Mouse (Mus musculus) midbrain, embryonic 16.5 days (tissue): ENCODE data around the gene Rnf207. TPM values are rescaled to one million over a fixed set of nuclear protein-coding genes. Genes with fewer than 3 reads are reported as not detected.

ENCODE experiments used
- ATAC-seq: fragments of 200-750 bp; cut with Nextera tagmentation; 2 replicates; pipeline ENCODE4 v1.8.0; 2017; ENCODE audit warnings: moderate TSS enrichment
- H3K27ac ChIP-seq: fragments of 300-500 bp; sonication (generic); 2 replicates; pipeline ENCODE4 v1.5.1; 2014; ENCODE audit warnings: mild to moderate bottlenecking, low read length, mixed read lengths
- H3K27me3 ChIP-seq: fragments of 300-500 bp; sonication (generic); 2 replicates; pipeline ENCODE4 v1.6.1; 2014; ENCODE audit warnings: low read depth, low read length, mixed read lengths; ENCODE audit not compliant: control insufficient read depth, insufficient read depth
- H3K36me3 ChIP-seq: fragments of 300-500 bp; sonication (generic); 2 replicates; pipeline ENCODE4 v1.6.1; 2014; ENCODE audit warnings: mild to moderate bottlenecking, low read length, moderate library complexity, mixed read lengths; ENCODE audit not compliant: control insufficient read depth, insufficient read depth
- H3K4me1 ChIP-seq: fragments of 300-500 bp; sonication (generic); 2 replicates; pipeline ENCODE4 v1.6.1; 2014; ENCODE audit warnings: mild to moderate bottlenecking, low read length, mixed read lengths; ENCODE audit not compliant: control insufficient read depth, insufficient read depth
- H3K4me2 ChIP-seq: fragments of 300-500 bp; sonication (generic); 2 replicates; pipeline ENCODE4 v1.6.1; 2014; ENCODE audit warnings: mild to moderate bottlenecking, low read length, mixed read lengths
- H3K4me3 ChIP-seq: fragments of 300-500 bp; sonication (generic); 2 replicates; pipeline ENCODE4 v1.5.1; 2014; ENCODE audit warnings: low read depth, mild to moderate bottlenecking, low read length, moderate library complexity, mixed read lengths
- H3K9ac ChIP-seq: fragments of 300-500 bp; sonication (generic); 2 replicates; pipeline ENCODE4 v1.6.1; 2014; ENCODE audit warnings: low read depth, low read length, mixed read lengths
- H3K9me3 ChIP-seq: fragments of 300-500 bp; sonication (generic); replicated peaks from 2 replicates; pipeline ENCODE4 v1.6.1; 2014; ENCODE audit warnings: mild to moderate bottlenecking, low read length, mixed read lengths; ENCODE audit not compliant: control insufficient read depth, poor library complexity, severe bottlenecking
- WGBS: fragments of 180-500 bp; shearing (Covaris S2); extraction: QIAGEN DNeasy Blood & Tissue Kit; methylation state at CpG from one replicate; pipeline ENCODE4 v1.1.7; 2014; 5-methylcytosine and 5-hydroxymethylcytosine counted together
- polyA plus RNA-seq: library from polyadenylated mRNA; unstranded; fragments of >200 nt; fragmentation: Nextera tagmentation; extraction: Ambion mirVana; gene quantifications from 2 replicates; pipeline ENCODE4 v1.2.1, GENCODE M21; 2015

Gene Rnf207
- polyA plus RNA-seq, result 6.4 and 9.5 TPM in 2 replicates

GRCm38 (mm10) chr4:152318517-152319234 lies at the start of gene Rnf207:
Gene Rnf207 (minus strand): TSS chr4:152318993.
- Histone ChIP-seq H3K9ac (peak within 1 kb of the TSS; percentile 52), H3K9me3 (no peaks in the 10 kb centered on the region), H3K4me3 (no peak within 1 kb of the TSS), H3K36me3 (no peaks in the 10 kb centered on the region), H3K27ac (no peak within 1 kb of the TSS), H3K4me2 (peak within 1 kb of the TSS; percentile 29; the same call in 1 of the 2 replicates), H3K4me1 (peaks cover 12% of the 10 kb centered on the region), H3K27me3 (peaks cover 53% of the 10 kb centered on the region)
- no peak for ATAC-seq
- WGBS, result 4% methylated on average over 26 of the region's 26 CpGs

GRCm38 (mm10) chr4:152365228-152365627 lies 46.4 kb upstream of the Rnf207 start:
- peak overlapping the region; percentile 28; the same call in 1 of the 2 replicates for H3K9ac ChIP-seq
- ATAC-seq, result 0 out of 2 replicates have a peak, but pooled peaks have one; percentile 19

GRCm38 (mm10) chr4:152362180-152362579 lies 43.4 kb upstream of the Rnf207 start:
- H3K27me3 ChIP-seq, result no peaks in the 10 kb centered on the region
- ATAC-seq, result no peak
- H3K27ac ChIP-seq, result no peak overlapping the region
- H3K9ac ChIP-seq, result no peak overlapping the region
- H3K9me3 ChIP-seq, result no peaks in the 10 kb centered on the region
- 76% methylated on average over 9 of the region's 9 CpGs for whole genome bisulfite sequencing
- H3K4me2 ChIP-seq, result no peak overlapping the region
- peaks cover 10% of the 10 kb centered on the region for H3K4me1 ChIP-seq
- H3K4me3 ChIP-seq, result no peak overlapping the region
- peaks cover 14% of the 10 kb centered on the region for H3K36me3 ChIP-seq

More at GRCm38 (mm10) chr4:152365228-152365627, 46.4 kb upstream of the Rnf207 start:
- Histone ChIP-seq H3K4me2 (no peak overlapping the region), H3K9me3 (no peaks in the 10 kb centered on the region), H3K4me3 (no peak overlapping the region), H3K4me1 (peaks cover 10% of the 10 kb centered on the region), H3K27me3 (no peaks in the 10 kb centered on the region), H3K27ac (peak overlapping the region; percentile 74), H3K36me3 (peaks cover 17% of the 10 kb centered on the region)
- 24% methylated on average over 7 of the region's 7 CpGs for WGBS

GRCm38 (mm10) chr4:152360855-152361254 lies 42.1 kb upstream of the Rnf207 start:
- no peak overlapping the region for H3K4me3 ChIP-seq
- peaks cover 12% of the 10 kb centered on the region for H3K36me3 ChIP-seq
- ATAC-seq, result no peak
- 4% methylated on average over 23 of the region's 24 CpGs for WGBS
- no peaks in the 10 kb centered on the region for H3K27me3 ChIP-seq
- H3K27ac ChIP-seq, result no peak overlapping the region
- peaks cover 10% of the 10 kb centered on the region for H3K4me1 ChIP-seq
- no peak overlapping the region for H3K4me2 ChIP-seq
- no peak overlapping the region for H3K9ac ChIP-seq
- no peaks in the 10 kb centered on the region for H3K9me3 ChIP-seq

- Histone ChIP-seq H3K27ac (no peak overlapping the region), H3K4me2 (no peak overlapping the region), H3K4me3 (no peak overlapping the region), H3K9ac (no peak overlapping the region), H3K4me1 (peaks cover 3% of the 10 kb centered on the region), H3K36me3 (peaks cover 11% of the 10 kb centered on the region), H3K9me3 (no peaks in the 10 kb centered on the region), H3K27me3 (no peaks in the 10 kb centered on the region)
- no peak for ATAC-seq
- 12% methylated on average over 11 of the region's 11 CpGs for WGBS
Observed at GRCm38 (mm10) chr4:152359700-152360099, 40.9 kb upstream of the Rnf207 start.

GRCm38 (mm10) chr4:152355672-152356071 lies 36.9 kb upstream of the Rnf207 start:
- Histone ChIP-seq H3K4me3 (no peak overlapping the region), H3K27me3 (no peaks in the 10 kb centered on the region), H3K27ac (no peak overlapping the region), H3K4me2 (no peak overlapping the region), H3K9ac (no peak overlapping the region), H3K36me3 (peaks cover 11% of the 10 kb centered on the region), H3K9me3 (no peaks in the 10 kb centered on the region), H3K4me1 (peaks cover 13% of the 10 kb centered on the region)
- ATAC-seq, result no peak
- 78% methylated on average over 7 of the region's 7 CpGs for WGBS

- Histone ChIP-seq H3K27ac (no peak overlapping the region), H3K27me3 (no peaks in the 10 kb centered on the region), H3K36me3 (peaks cover 11% of the 10 kb centered on the region), H3K9me3 (no peaks in the 10 kb centered on the region), H3K4me2 (no peak overlapping the region), H3K9ac (no peak overlapping the region), H3K4me3 (no peak overlapping the region), H3K4me1 (peaks cover 27% of the 10 kb centered on the region)
- ATAC-seq, result no peak
- 85% methylated on average over 14 of the region's 14 CpGs for WGBS
Observed at GRCm38 (mm10) chr4:152353886-152354637, 35.3 kb upstream of the Rnf207 start.

GRCm38 (mm10) chr4:152351422-152352305 lies 32.9 kb upstream of the Rnf207 start:
- peak overlapping the region; percentile 62; the same call in 1 of the 2 replicates for H3K4me2 ChIP-seq
- H3K27me3 ChIP-seq, result no peaks in the 10 kb centered on the region
- H3K9me3 ChIP-seq, result no peaks in the 10 kb centered on the region
- no peak overlapping the region for H3K4me3 ChIP-seq
- ATAC-seq, result peak; percentile 31
- peaks cover 37% of the 10 kb centered on the region for H3K4me1 ChIP-seq
- H3K9ac ChIP-seq, result peak overlapping the region; percentile 48; the same call in 1 of the 2 replicates
- WGBS, result 6% methylated on average over 14 of the region's 14 CpGs
- H3K36me3 ChIP-seq, result peaks cover 11% of the 10 kb centered on the region
- peak overlapping the region; percentile 90 for H3K27ac ChIP-seq
